Mouse (Mus musculus) adrenal gland (tissue): ENCODE results near the gene Tmem222.

Experiments
- intact Hi-C: fragments of 180-260 bp; cut with DNase I; formaldehyde crosslinking; loops from one replicate; pipeline ENCODE4 v1.15.1; 2025

The Tmem222 gene

GRCm38 (mm10) chr4:133286476-133287077 is 9.0 kb upstream of the Tmem222 start:
- intact Hi-C loops, result no loop called here

DNA sequence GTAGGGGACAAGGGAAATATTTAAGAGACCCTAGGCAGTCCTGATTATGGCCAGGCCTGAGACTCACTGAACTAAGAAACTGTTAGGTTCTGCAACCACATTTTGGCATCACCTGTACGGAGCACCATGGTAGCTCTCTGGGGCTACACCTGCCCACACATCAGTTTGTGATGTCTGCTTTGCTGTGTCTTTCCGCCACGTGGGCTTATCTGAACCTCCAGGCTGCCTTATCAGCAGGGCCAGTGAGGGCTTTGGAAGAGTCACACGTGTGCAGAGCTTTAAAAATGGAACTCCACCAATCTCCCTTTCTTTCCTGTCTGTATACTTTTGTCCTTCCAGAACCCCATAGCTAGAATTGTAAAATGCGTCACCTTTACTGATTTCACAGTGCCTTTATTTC is 8.4 kb upstream of the Tmem222 start:
- intact Hi-C loops, result no loop called here

DNA sequence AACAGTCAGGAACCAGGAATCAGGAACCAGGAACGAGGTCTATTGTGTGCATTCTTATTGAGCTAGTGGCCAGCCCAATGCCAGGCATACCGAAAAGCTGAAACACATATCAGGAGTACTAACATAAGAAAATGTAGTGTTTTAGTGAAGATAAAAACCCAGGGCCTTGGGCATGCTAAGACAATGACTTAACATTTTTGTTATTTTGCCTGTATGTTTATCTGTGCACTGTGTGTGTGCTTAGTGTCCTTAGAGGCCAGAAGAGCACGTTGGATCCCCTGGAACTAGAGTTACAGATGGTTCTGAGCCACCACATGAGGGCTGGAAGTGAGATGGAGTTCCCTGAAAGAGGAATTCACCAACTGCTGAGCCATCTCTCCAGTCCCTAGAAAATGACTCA is 7.7 kb upstream of the Tmem222 start:
- intact Hi-C loops, result no loop called here

GRCm38 (mm10) chr4:133282656-133283055 is 5.1 kb upstream of the Tmem222 start:
- intact Hi-C loops, result no loop called here

GRCm38 (mm10) chr4:133281951-133282481 is 4.4 kb upstream of the Tmem222 start:
- intact Hi-C loops, result no loop called here

DNA sequence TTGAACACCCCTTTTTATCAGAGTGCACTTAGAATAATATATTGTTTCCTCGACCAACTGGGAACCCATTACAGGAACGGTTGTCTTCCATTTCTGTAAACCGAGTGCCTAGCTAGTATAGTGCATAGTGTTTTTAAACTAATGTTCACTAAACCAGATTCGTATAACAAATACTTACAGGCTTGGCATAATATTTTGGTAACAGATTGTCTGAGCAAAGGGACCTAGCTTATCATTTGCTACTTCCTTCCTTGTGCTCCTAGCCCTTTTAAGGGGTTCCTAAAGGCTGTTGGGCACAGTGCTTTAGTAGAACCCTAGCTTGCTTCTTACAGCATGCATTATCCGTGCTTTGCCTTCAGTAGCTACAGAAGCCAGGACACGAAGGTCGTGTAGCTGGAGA is 3.9 kb upstream of the Tmem222 start:
- intact Hi-C loops, result no loop called here

DNA sequence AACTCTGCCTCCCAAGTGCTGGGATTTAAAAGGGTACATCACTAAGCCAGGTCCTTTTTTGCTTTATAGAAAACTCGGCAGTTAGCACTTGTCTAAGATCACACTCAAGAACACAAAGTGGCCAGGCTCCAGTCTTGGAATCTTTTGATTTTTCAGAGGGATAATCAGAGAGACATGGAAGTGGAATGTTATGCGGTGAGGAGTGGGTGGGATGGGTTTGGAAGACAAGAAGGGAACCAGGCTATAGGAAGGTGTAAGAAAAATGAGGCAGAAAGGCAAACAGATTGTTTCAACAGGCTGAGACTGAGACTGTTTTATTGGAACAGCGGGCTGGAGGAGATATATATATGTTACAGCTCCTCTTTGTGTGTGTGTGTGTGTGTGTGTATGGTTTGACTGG is 890 bp upstream of the Tmem222 start:
- intact Hi-C loops, result loop anchor here (5.0 kb wide), 1 partner anchor 36 kb away; the partner anchor contains the start of gene Map3k6

GRCm38 (mm10) chr4:133278067-133278466 is 475 bp upstream of the Tmem222 start:
- intact Hi-C loops, result loop anchor here (5.0 kb wide), 1 partner anchor 36 kb away; the partner anchor contains the start of gene Map3k6

- intact Hi-C loops, result no loop called here
Observed at GRCm38 (mm10) chr4:133270929-133271328, 6.7 kb downstream of the Tmem222 start.

DNA sequence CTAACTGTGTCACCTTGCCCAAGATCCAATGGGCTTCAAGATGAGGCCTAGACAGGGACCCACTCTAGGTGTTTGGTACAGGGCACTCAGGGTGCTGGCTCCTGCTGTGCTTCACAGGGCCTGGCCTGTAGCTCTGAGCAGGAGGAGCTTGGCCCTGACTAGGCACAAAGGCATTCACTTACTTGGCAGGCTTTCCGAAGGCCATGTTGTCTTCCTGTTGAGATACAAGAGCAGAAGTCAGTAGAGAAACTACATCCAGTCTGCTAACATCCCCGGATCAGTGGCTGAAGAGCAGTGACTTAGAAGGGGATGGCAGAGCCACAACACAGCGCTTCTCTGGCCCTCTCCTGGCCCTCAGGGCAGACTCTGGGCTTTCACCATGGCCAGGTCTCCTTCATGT is 8.0 kb downstream of the Tmem222 start:
- intact Hi-C loops, result no loop called here

DNA sequence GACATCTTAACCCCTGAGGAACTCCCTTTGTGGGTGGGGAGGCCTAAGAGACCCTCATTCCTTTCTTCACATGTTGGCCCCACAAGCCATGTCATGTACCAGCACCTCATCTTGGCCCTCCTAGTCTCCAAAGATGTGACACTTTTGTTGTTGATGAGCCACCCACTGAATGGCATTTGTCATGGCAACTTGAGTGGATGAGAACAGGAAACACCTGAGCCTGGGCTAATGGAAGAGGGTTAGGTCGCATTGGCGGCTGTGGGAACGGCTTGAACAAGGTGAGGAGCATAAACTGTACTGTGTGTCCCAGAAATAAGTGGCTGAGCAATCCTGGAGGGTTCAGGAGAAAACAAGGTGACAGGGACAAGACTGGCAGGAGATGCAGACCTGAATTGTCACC is 8.7 kb downstream of the Tmem222 start:
- intact Hi-C loops, result no loop called here

- intact Hi-C loops, result no loop called here
Observed at GRCm38 (mm10) chr4:133266248-133266880, 11.2 kb downstream of the Tmem222 start.

GRCm38 (mm10) chr4:133265759-133266158 is 11.8 kb downstream of the Tmem222 start:
- intact Hi-C loops, result no loop called here

GRCm38 (mm10) chr4:133265297-133265696 is 12.3 kb downstream of the Tmem222 start:
- intact Hi-C loops, result no loop called here

GRCm38 (mm10) chr4:133264559-133264958 is 13.0 kb downstream of the Tmem222 start:
- intact Hi-C loops, result no loop called here

DNA sequence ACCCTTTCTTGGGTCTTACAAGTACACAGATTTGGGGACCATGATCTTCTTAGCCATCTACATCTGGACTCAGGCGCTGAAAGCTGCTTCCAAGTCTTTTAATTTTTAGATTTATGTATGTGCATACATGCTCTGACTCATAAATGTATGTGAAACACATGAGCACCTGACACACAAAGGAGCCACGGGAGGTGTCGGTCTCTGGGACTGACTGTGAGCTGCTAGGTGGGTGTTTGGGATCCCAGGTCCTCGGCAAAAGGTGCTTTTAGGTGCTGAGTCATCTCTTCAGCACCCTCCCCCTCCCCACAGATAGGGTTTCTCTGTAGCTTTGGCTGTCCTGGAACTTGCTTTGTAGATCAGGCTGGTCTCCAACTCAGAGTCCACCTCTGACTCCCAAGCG is 13.8 kb downstream of the Tmem222 start:
- intact Hi-C loops, result no loop called here

- intact Hi-C loops, result no loop called here
Observed at GRCm38 (mm10) chr4:133262882-133263281, 14.7 kb downstream of the Tmem222 start, which contains the start of gene Sytl1. Gene Sytl1, minus strand, starts transcription at chr4:133263113.

DNA sequence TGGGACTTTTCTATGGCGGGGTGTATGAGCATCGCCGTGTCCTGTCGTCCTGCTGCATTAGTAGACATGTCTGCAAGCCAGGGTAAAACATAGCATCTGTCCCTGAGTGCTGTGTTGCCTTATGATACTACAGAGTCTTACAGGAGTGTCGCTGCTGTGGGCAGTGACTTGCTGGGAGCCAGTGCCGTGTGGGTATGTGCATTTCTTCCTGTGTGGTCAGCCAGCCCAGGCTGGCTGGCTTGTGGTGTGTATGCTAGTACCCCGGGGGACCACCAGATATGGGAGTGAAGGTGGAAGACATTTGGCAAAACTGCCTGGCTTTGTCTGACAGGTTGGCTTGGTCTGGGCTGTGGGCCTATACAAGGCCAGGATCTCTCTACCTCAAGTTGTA is 15.2 kb downstream of the Tmem222 start:
- intact Hi-C loops, result no loop called here

- intact Hi-C loops, result no loop called here
Observed at GRCm38 (mm10) chr4:133261641-133262374, 15.8 kb downstream of the Tmem222 start.

- intact Hi-C loops, result no loop called here
Observed at GRCm38 (mm10) chr4:133257798-133258408, 19.7 kb downstream of the Tmem222 start.

GRCm38 (mm10) chr4:133257230-133257629 is 20.4 kb downstream of the Tmem222 start:
- intact Hi-C loops, result no loop called here

GRCm38 (mm10) chr4:133256820-133257219 is 20.8 kb downstream of the Tmem222 start:
- intact Hi-C loops, result no loop called here
